Mouse (Mus musculus) stomach, postnatal 0 days (tissue): ENCODE measurements around the gene Fam160a2. TPM values are rescaled to one million over a fixed set of nuclear protein-coding genes. Genes with fewer than 3 reads are reported as not detected.

Experiments
- ATAC-seq: fragments of 200-750 bp; cut with Nextera tagmentation; 2 replicates; pipeline ENCODE4 v1.8.0; 2017; ENCODE audit not compliant: low FRiP score, low TSS enrichment
- DNase-seq: peaks from one replicate; pipeline ENCODE4 v3.0.0-alpha.2; 2016; ENCODE audit warnings: low spot score
- H3K27ac ChIP-seq: fragments of 300-500 bp; sonication (generic); replicated peaks from 2 replicates; pipeline ENCODE4 v1.5.1; 2014; ENCODE audit warnings: mild to moderate bottlenecking, control low read depth
- H3K27me3 ChIP-seq: fragments of 300-500 bp; sonication (generic); 2 replicates; pipeline ENCODE4 v1.6.1; 2014; ENCODE audit warnings: low read length; ENCODE audit not compliant: control insufficient read depth, insufficient read depth
- H3K36me3 ChIP-seq: fragments of 300-500 bp; sonication (generic); 2 replicates; pipeline ENCODE4 v1.6.1; 2014; ENCODE audit warnings: low read length, mixed read lengths; ENCODE audit not compliant: control insufficient read depth, insufficient read depth
- H3K4me1 ChIP-seq: fragments of 300-500 bp; sonication (generic); replicated peaks from 2 replicates; pipeline ENCODE4 v1.6.1; 2014; ENCODE audit warnings: antibody characterized with exemption; ENCODE audit not compliant: control insufficient read depth, insufficient read depth
- H3K4me2 ChIP-seq: fragments of 300-500 bp; sonication (generic); replicated peaks from 2 replicates; pipeline ENCODE4 v1.6.1; 2014; ENCODE audit warnings: low read depth, mild to moderate bottlenecking, control low read depth, moderate library complexity
- H3K4me3 ChIP-seq: fragments of 300-500 bp; sonication (generic); 2 replicates; pipeline ENCODE4 v1.5.1; 2014; ENCODE audit warnings: low read depth, low read length, control low read depth
- H3K9ac ChIP-seq: fragments of 300-500 bp; sonication (generic); 2 replicates; pipeline ENCODE4 v1.6.1; 2014; ENCODE audit warnings: mild to moderate bottlenecking, low read length, control low read depth, mixed read lengths
- H3K9me3 ChIP-seq: fragments of 300-500 bp; sonication (generic); 2 replicates; pipeline ENCODE4 v1.6.1; 2016; ENCODE audit warnings: low read length; ENCODE audit not compliant: control insufficient read depth
- CTCF ChIP-seq: IDR thresholded peaks from 2 replicates; pipeline ENCODE4 v1.5.1; 2016; ENCODE audit warnings: antibody characterized with exemption, low read depth, mild to moderate bottlenecking, moderate library complexity
- EP300 ChIP-seq: optimal IDR thresholded peaks from 2 replicates; pipeline ENCODE3; 2016; ENCODE audit warnings: antibody characterized with exemption
- WGBS: fragments of 180-500 bp; shearing (Covaris S2); extraction: QIAGEN DNeasy Blood & Tissue Kit; methylation state at CpG from one replicate; pipeline ENCODE4 v1.1.7; 2014; 5-methylcytosine and 5-hydroxymethylcytosine counted together
- polyA plus RNA-seq: library from polyadenylated mRNA; unstranded; fragments of >200 nt; fragmentation: Nextera tagmentation; extraction: Ambion mirVana; gene quantifications from 2 replicates; pipeline ENCODE4 v1.2.1, GENCODE M21; 2015

Gene Fam160a2
- polyA plus RNA-seq, 1 experiment from 2014 or later: 18.5 TPM

DNA sequence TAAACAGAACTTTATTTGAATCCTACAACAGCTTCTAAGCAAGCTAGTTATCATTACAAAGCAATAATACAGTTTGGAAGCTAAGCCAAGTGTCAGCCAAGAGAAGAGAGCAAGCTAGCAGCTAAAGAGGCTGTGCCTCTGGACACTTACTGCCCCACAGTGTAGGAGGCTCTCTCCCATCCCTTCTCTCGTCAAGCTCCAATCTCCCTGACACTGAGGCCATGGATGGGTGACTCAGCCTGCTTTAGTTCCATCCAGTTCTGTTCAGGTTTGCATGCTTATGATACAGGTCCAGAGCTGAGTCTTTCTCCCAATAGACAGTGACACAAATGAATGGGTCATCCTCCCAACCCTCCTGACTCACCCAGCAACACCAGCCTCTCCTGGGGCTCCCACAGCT, 32.2 kb upstream of the Fam160a2 start:
- ATAC-seq (no peak), DNase-seq (no peak)
- no peaks in the 10 kb centered on the region for H3K9me3 ChIP-seq
- H3K4me2 ChIP-seq: no peak overlapping the region
- TF ChIP-seq CTCF: no peak
- TF ChIP-seq EP300: no peak
- 45% methylated on average over 1 of the region's 1 CpGs for WGBS
- no peaks in the 10 kb centered on the region for H3K36me3 ChIP-seq
- no peaks in the 10 kb centered on the region for H3K27me3 ChIP-seq
- no peaks in the 10 kb centered on the region for H3K4me1 ChIP-seq
- no peak overlapping the region for H3K27ac ChIP-seq
- no peak overlapping the region for H3K9ac ChIP-seq
- no peak overlapping the region for H3K4me3 ChIP-seq

DNA sequence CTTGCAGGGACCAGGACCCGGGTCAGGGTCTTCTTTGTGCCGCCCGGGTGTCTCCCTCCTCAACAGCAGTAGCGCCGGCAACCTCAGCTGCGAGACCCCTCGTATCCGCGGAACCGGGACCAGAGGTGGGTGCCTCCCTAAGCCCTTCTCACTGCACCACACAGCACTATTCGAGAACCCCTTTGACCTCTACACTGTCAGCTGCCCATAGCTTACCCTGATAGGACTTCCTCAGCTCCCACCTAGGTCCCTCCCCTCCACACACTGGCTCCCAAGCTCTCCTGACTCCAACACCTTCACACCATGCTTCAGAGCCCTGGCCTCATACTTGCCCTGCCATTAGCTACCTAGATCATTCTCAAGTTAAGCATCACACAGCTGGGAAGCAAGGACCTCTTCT, 26.2 kb upstream of the Fam160a2 start:
- Histone ChIP-seq H3K4me3 (peak overlapping the region; percentile 37), H3K4me2 (peak overlapping the region; percentile 62), H3K4me1 (peaks cover 3% of the 10 kb centered on the region), H3K9me3 (no peaks in the 10 kb centered on the region), H3K9ac (0 out of 2 replicates have a peak overlapping the region, but pooled peaks have one; percentile 41), H3K27me3 (0 out of 2 replicates have a peak, but pooled peaks cover 3% of the 10 kb centered on the region), H3K36me3 (no peaks in the 10 kb centered on the region), H3K27ac (no peak overlapping the region)
- WGBS: 6% methylated on average over 11 of the region's 11 CpGs
- TF ChIP-seq EP300 (no peak), CTCF (no peak)
- DNase-seq (no peak), ATAC-seq (peak; percentile 32; the same call in 1 of the 2 replicates)

DNA sequence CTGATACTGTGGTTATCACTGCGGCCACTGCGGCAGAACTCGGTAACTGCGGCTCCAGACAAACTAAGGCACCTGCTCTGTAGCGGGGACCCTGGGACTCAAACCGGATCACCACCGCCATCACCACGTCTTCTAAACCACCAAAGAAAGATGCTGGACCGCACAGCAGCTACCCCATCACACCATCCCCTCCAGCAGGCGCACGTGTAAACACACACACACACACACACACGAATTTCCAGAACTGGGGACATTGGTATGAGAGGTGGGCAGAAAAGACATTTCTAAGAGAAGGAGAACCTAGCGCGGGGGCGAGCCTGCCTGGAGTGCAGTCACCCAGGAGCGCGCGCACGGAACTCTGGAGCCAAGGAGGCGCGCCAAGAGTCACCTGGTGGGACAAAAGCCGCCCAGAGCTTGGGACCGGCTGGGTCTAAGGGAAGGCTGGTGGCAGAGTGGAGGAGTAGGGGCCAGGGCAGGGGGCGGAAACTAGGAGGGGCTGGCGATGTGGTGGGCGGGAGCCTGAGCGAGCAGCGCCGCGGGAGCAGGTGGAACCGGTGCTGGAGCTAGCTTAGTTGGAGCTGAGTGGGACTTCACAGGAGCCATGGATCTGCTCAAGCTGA, 25.7 kb upstream of the Fam160a2 start, which contains the start of gene Cckbr:
Gene Cckbr (plus strand): TSS at position 308 of the 620 bp plus-strand sequence.
- Histone ChIP-seq H3K4me2 (peak within 1 kb of the TSS; percentile 62), H3K9ac (peak within 1 kb of the TSS; percentile 41; the same call in 1 of the 2 replicates), H3K9me3 (no peaks in the 10 kb centered on the region), H3K36me3 (no peaks in the 10 kb centered on the region), H3K27ac (no peak within 1 kb of the TSS), H3K4me1 (peaks cover 3% of the 10 kb centered on the region), H3K4me3 (peak within 1 kb of the TSS; percentile 37), H3K27me3 (0 out of 2 replicates have a peak, but pooled peaks cover 3% of the 10 kb centered on the region)
- DNase-seq: peak; percentile 64
- WGBS: 2% methylated on average over 31 of the region's 31 CpGs
- TF ChIP-seq CTCF: no peak
- no peak for TF ChIP-seq EP300
- peak; percentile 81 for ATAC-seq

DNA sequence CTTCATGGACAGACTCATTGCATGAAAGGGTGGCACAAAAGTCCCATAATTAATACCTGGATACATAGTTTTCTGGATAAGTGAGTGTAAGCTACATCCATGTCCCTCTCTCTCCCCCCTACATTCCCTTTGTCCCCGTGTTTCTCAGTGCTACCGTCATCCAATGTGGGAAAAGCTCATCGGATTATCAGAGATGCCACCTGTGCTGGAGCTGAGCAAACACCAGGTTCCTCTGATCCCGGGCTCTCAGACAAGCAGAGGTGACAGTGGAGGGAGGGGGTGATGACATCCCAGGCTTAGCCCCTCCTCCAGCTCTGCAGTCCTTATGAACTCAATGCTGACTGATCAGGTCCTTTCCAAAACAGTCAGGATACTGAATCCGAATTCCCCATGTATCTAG, 24.5 kb upstream of the Fam160a2 start:
- Histone ChIP-seq H3K4me3 (no peak overlapping the region), H3K4me1 (peaks cover 3% of the 10 kb centered on the region), H3K9ac (no peak overlapping the region), H3K27ac (no peak overlapping the region), H3K4me2 (no peak overlapping the region), H3K9me3 (no peaks in the 10 kb centered on the region), H3K36me3 (no peaks in the 10 kb centered on the region), H3K27me3 (0 out of 2 replicates have a peak, but pooled peaks cover 3% of the 10 kb centered on the region)
- WGBS: 20% methylated on average over 5 of the region's 5 CpGs
- TF ChIP-seq CTCF (no peak), EP300 (no peak)
- DNase-seq: no peak
- no peak for ATAC-seq

GRCm38 (mm10) chr7:105420903-105421302, 21.0 kb upstream of the Fam160a2 start:
- Histone ChIP-seq H3K36me3 (no peaks in the 10 kb centered on the region), H3K9me3 (no peaks in the 10 kb centered on the region), H3K27ac (no peak overlapping the region), H3K9ac (no peak overlapping the region), H3K27me3 (no peaks in the 10 kb centered on the region), H3K4me2 (no peak overlapping the region), H3K4me1 (peaks cover 3% of the 10 kb centered on the region), H3K4me3 (no peak overlapping the region)
- TF ChIP-seq CTCF: no peak
- no peak for TF ChIP-seq EP300
- DNase-seq: no peak
- ATAC-seq: no peak
- 11% methylated on average over 2 of the region's 2 CpGs for WGBS

DNA sequence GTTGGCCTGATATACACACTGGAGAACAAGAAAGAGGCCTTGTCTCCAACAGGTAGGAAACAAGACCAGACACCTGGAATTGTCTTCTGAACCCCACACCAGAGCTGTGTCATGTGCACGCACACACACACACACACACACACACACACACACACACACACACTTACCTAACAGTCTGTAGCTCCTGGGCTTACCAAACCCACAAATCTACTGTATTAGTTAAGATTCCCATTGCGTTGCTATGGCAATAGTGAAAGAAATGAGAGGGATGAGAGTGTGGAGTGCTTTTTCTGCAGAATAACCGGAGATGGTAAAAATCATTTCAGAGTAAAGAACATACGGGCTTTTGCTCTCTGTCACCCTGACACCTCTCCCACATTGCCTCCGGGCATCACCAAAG, 18.3 kb upstream of the Fam160a2 start:
- Histone ChIP-seq H3K27me3 (no peaks in the 10 kb centered on the region), H3K9ac (no peak overlapping the region), H3K4me1 (no peaks in the 10 kb centered on the region), H3K4me2 (no peak overlapping the region), H3K9me3 (no peaks in the 10 kb centered on the region), H3K4me3 (no peak overlapping the region), H3K36me3 (no peaks in the 10 kb centered on the region), H3K27ac (no peak overlapping the region)
- ATAC-seq (no peak), DNase-seq (no peak)
- WGBS: 79% methylated on average over 5 of the region's 5 CpGs
- no peak for TF ChIP-seq EP300
- no peak for TF ChIP-seq CTCF
